Comparison of ENCODE assay signal across 17 mouse cellular contexts in genomic region chr9:75463050-75463660, GRCm38 (mm10). TPM values are rescaled to one million over a fixed set of nuclear protein-coding genes. Genes with fewer than 3 reads are reported as not detected.
DNase-seq lines count a peak whose midpoint lies in the region; ATAC-seq and TF ChIP-seq lines count a peak whose summit lies in the region.
"Had no signal": no experiment of that assay in that cellular context is flagged by ENCODE, and none has a peak within 500 bp of the region (broad histone marks: within the 10 kb centered on the region; RNA-seq: fewer than 3 reads in every experiment).

No protein-coding gene starts in this region.

- no peak overlapping the region for H3K4me3 ChIP-seq in brown adipose tissue, adult 24 weeks (ENCODE audit: insufficient read depth, low read depth, low read length)
- H3K4me3 ChIP-seq in stomach, postnatal 0 days (ENCODE audit: low read depth, low read length): no peak overlapping the region
- H3K4me3 ChIP-seq in cerebellum, adult 2 months (replicated peaks; ENCODE audit: insufficient read depth, low read depth, low read length): no peak overlapping the region
- H3K4me3 ChIP-seq: embryonic facial prominence, embryonic 10.5 days; neural tube, embryonic 12.5 days had no signal

- H3K27me3 ChIP-seq in stomach, postnatal 0 days (ENCODE audit: control insufficient read depth, insufficient read depth, low read length): no peaks in the 10 kb centered on the region
- no peaks in the 10 kb centered on the region for H3K27me3 ChIP-seq in cerebellum, adult 2 months (ENCODE audit: control insufficient read depth, insufficient read depth, low read length)
- H3K27me3 ChIP-seq: neural tube, embryonic 12.5 days had no signal

- no peak overlapping the region for H3K9ac ChIP-seq in stomach, postnatal 0 days (ENCODE audit: low read length)
- H3K9ac ChIP-seq: lung, embryonic 14.5 days; neural tube, embryonic 12.5 days had no signal

- no peaks in the 10 kb centered on the region for H3K9me3 ChIP-seq in stomach, postnatal 0 days (ENCODE audit: control insufficient read depth, low read length)
- H3K9me3 ChIP-seq: neural tube, embryonic 12.5 days had no signal

- peaks cover 31% of the 10 kb centered on the region for H3K36me3 ChIP-seq in stomach, postnatal 0 days (ENCODE audit: control insufficient read depth, insufficient read depth, low read length)

- WGBS in stomach, postnatal 0 days: 72% methylated on average over 8 of the region's 8 CpGs
- WGBS in cerebellum, adult 2 months: 44% methylated on average over 8 of the region's 8 CpGs

- H3K4me2 ChIP-seq in stomach, postnatal 0 days (replicated peaks; ENCODE audit: low read depth): no peak overlapping the region
- H3K4me2 ChIP-seq: lung, embryonic 14.5 days; neural tube, embryonic 12.5 days had no signal

- H3K27ac ChIP-seq in brown adipose tissue, adult 24 weeks (replicated peaks; ENCODE audit: low read depth, low read length): peak overlapping the region; percentile 39; the same call in 1 of the 2 replicates
- H3K27ac ChIP-seq in stomach, postnatal 0 days (replicated peaks): peak overlapping the region; percentile 40
- H3K27ac ChIP-seq in cerebellum, adult 2 months (ENCODE audit: insufficient read depth, low read length): no peak overlapping the region
- H3K27ac ChIP-seq: embryonic facial prominence, embryonic 10.5 days; kidney, postnatal 0 days; neural tube, embryonic 12.5 days had no signal

- peak; percentile 11 to 19 for DNase-seq in heart, adult 18-20 months
- no peak for DNase-seq in heart, adult 8-10 months (ENCODE audit: low spot score)
- DNase-seq in layer of hippocampus, adult 11-12 months (ENCODE audit: low spot score): peak; percentile 21
- no peak for DNase-seq in layer of hippocampus, adult 9-10 months (ENCODE audit: low spot score)
- DNase-seq in stomach, postnatal 0 days (ENCODE audit: low spot score): no peak
- DNase-seq in cerebellum, adult 2 months: no peak
- DNase-seq in cerebellum, adult 11-12 months: no peak
- DNase-seq: B cell, adult 2 months; liver; lung, embryonic 14.5 days; thymus, postnatal 36 days had no signal

- no peak for TF ChIP-seq POLR2A in cerebellum, adult 2 months (IDR thresholded peaks at IDR 0.05; ENCODE audit: borderline replicate concordance, insufficient read depth, low read length)

- TF ChIP-seq EP300 in stomach, postnatal 0 days (optimal IDR thresholded peaks at IDR 0.05): no peak

- H3K4me1 ChIP-seq in brown adipose tissue, adult 24 weeks (ENCODE audit: control insufficient read depth, insufficient read depth, insufficient read length, low read length): peaks cover 13% of the 10 kb centered on the region
- no peaks in the 10 kb centered on the region for H3K4me1 ChIP-seq in stomach, postnatal 0 days (replicated peaks; ENCODE audit: control insufficient read depth, insufficient read depth)
- H3K4me1 ChIP-seq in cerebellum, adult 2 months (ENCODE audit: control insufficient read depth, insufficient read depth, low read length): peaks cover 10% of the 10 kb centered on the region; the same call in 1 of the 2 replicates
- H3K4me1 ChIP-seq: embryonic facial prominence, embryonic 10.5 days; neural tube, embryonic 12.5 days had no signal

- no peak for ATAC-seq in stomach, postnatal 0 days (ENCODE audit: low FRiP score, low TSS enrichment)
- ATAC-seq: intestine, embryonic 16.5 days; midbrain, embryonic 16.5 days had no signal

- no peak for TF ChIP-seq CTCF in stomach, postnatal 0 days (IDR thresholded peaks at IDR 0.05; ENCODE audit: low read depth)
- no peak for TF ChIP-seq CTCF in cerebellum, adult 2 months (IDR thresholded peaks at IDR 0.05; ENCODE audit: borderline replicate concordance, insufficient read depth, low read depth, low read length)

RNA-seq across cellular contexts. Expression of gene Leo1, which starts 21.8 kb away (rescaled TPM):
- total RNA-seq in heart, adult 18-20 months (2021): 10 to 100 TPM; 16.7 to 20.4 TPM
- total RNA-seq in heart, adult 8-10 months (2022): 10 to 100 TPM in 3 of 4 experiments, 1 to 10 TPM in 1; 8.9 to 14.0 (median 12.8) TPM
- polyA plus RNA-seq in brown adipose tissue, adult 24 weeks (2012; ENCODE audit: insufficient read depth, insufficient read length, missing spikeins): 19.0 and 21.4 TPM in 2 replicates
- polyA plus RNA-seq in stomach, postnatal 0 days (2015; fragmentation: Nextera tagmentation; extraction: Ambion mirVana): 16.1 and 17.8 TPM in 2 replicates
- polyA plus RNA-seq in cerebellum, adult 2 months (2012; rRNA removed): 26.9 and 31.6 TPM in 2 replicates

RNA-seq across cellular contexts. Expression of gene Mapk6, which starts 53.4 kb away (rescaled TPM):
- total RNA-seq in heart, adult 18-20 months (2021): 10 to 100 TPM; 26.0 to 26.2 TPM
- total RNA-seq in heart, adult 8-10 months (2022): 10 to 100 TPM; 21.8 to 25.3 (median 22.6) TPM
- 12.0 and 16.0 TPM in 2 replicates for polyA plus RNA-seq in brown adipose tissue, adult 24 weeks (2012; ENCODE audit: insufficient read depth, insufficient read length, missing spikeins)
- polyA plus RNA-seq in stomach, postnatal 0 days (2015; fragmentation: Nextera tagmentation; extraction: Ambion mirVana): 28.9 and 29.0 TPM in 2 replicates
- polyA plus RNA-seq in cerebellum, adult 2 months (2012; rRNA removed): 71.3 and 76.0 TPM in 2 replicates

Comparison
In these comparisons a context has a peak if more than half of its experiments do, and no peak if none do; other contexts are left out.
1. DNase-seq: peak in heart, adult 18-20 months (2 of 2) and layer of hippocampus, adult 11-12 months (single experiment); none in heart, adult 8-10 months (single experiment), layer of hippocampus, adult 9-10 months (single experiment), stomach, postnatal 0 days (single experiment), cerebellum, adult 2 months (0 of 2) and cerebellum, adult 11-12 months (single experiment).